Mouse (Mus musculus): ENCODE results near the gene Irgc1.
"Not testable (repeated sequence)": the region's sequence is repeated elsewhere in the genome, so short reads cannot be mapped to it uniquely, and the experiment has no call there.

Gene Irgc1

DNA sequence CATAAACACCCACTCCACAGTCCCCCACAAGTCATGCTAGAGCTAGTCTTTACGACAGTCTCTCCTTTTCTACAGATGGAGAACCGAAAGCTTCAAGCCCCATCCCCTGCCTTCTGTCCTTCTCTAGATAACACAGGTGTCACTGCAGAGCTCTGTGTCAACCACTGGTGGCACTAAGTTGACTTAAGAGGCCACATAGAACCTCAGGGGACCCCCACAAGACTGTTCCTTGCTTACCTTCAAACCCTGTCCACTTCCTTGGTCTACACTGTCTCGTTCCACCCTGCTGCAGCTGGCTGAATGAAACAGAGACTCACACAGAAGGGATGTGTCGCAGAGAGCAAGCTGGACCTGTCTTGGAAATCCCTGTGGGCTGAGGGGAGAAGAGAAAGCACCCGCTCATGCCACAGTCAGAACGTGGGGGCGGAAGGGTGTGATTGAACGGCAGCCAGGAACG is at the start of gene Irgc1:
Gene Irgc1 (minus strand): TSS at position 443 of the 457 bp plus-strand sequence.
- no peak for DNase-seq (ENCODE audit: low spot score)

DNA sequence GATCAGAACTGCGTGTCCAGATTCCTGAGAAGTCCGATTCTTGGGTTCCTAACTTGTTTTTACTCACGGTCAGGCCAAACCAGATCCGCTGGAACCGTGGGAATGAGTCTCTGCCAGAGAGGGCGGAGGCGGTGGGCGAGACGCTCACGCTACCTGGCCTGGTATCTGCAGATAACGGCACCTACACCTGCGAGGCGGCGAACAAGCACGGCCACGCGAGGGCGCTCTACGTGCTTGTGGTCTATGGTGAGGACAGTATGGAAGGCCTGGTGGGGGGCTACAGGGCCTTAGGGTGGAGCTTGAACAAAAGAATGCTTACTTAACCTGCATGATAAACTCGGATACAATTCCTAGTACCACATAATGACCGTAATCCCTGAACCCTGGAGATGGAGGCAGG is 49.4 kb upstream of the Irgc1 start:
- DNase-seq (ENCODE audit: low spot score) = no peak

GRCm38 (mm10) chr7:24500929-24501328 is 48.8 kb upstream of the Irgc1 start:
- DNase-seq (ENCODE audit: low spot score) = peak; percentile 51

GRCm38 (mm10) chr7:24499856-24500577 is 47.9 kb upstream of the Irgc1 start:
- peak; percentile 68 for DNase-seq (ENCODE audit: low spot score)

GRCm38 (mm10) chr7:24488303-24488702 is 36.2 kb upstream of the Irgc1 start:
- DNase-seq (ENCODE audit: low spot score) = no peak

GRCm38 (mm10) chr7:24487403-24487802 is 35.3 kb upstream of the Irgc1 start:
- no peak for DNase-seq (ENCODE audit: low spot score)

DNA sequence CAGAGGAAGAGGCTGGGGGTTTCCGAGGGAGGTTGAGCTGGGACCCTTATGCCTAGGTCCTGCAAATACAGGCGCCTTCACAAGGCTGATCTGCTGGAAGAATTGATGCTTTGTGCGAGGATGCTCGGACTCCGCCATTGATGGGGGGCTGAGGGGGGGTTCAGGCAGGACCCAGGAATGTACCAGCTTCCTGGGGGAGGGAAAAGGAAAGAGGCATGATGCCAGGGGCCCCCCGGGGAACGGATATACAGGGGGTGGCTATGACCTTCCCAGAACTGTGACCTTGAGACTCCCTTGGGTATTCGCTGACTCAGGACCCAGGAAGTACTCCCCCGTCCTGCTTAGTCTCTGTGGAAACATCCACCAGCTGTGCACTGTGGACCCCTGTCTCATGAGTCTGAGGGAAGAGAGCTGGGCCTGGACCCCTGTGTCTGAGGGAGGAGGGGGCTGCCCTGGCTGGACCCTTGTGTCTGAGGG is 34.6 kb upstream of the Irgc1 start:
- peak; percentile 30 for DNase-seq (ENCODE audit: low spot score)

- DNase-seq (ENCODE audit: low spot score) = no peak
These were observed 33.4 kb upstream of the Irgc1 start for GRCm38 (mm10) chr7:24485481-24485880.

- not testable (repeated sequence) for DNase-seq (ENCODE audit: low spot score)
These were observed 31.2 kb upstream of the Irgc1 start for GRCm38 (mm10) chr7:24483291-24483690.

- peak; percentile 19 for DNase-seq (ENCODE audit: low spot score)
These were observed 30.3 kb upstream of the Irgc1 start for GRCm38 (mm10) chr7:24482208-24483020.

DNA sequence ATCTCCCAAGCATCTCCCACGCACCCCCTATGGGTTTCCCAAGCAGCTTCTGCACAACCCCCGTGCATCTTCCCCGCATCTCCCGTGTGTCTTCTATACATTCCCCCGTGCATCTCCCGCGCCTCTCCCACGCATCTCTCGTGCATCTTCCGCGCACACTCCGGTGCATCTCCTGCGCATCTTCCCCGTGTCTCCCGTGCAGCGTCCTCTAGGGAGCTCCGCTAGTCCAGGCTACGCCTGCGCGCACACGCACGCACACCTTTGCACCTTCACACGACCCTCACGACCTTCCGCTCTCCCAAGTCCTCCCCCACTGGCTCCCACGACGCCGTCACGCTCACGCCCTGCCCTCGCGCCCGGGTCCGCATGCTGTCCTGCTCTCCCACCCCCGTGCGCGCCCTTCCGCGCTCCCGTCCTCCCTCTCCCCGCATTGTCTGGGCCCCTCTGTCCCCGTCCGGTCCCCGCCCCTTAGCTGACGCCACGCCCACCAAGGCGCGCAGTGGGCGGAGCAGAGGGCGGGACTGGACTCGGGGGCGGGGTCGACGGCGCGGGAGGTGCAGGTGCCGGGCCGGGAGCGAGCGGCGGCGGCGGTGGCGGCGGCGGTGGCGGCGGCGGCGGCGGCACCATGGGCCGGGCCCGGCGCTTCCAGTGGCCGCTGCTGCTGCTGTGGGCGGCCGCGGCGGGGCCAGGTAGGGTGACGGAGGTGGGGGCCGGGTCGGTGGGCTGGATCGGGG is 29.5 kb upstream of the Irgc1 start, which contains the start of gene Cadm4:
Gene Cadm4 (plus strand): TSS at position 550 of the 734 bp plus-strand sequence.
- peak; percentile 91 for DNase-seq (ENCODE audit: low spot score)

- no peak for DNase-seq (ENCODE audit: low spot score)
These were observed 28.9 kb upstream of the Irgc1 start for GRCm38 (mm10) chr7:24480986-24481473.

DNA sequence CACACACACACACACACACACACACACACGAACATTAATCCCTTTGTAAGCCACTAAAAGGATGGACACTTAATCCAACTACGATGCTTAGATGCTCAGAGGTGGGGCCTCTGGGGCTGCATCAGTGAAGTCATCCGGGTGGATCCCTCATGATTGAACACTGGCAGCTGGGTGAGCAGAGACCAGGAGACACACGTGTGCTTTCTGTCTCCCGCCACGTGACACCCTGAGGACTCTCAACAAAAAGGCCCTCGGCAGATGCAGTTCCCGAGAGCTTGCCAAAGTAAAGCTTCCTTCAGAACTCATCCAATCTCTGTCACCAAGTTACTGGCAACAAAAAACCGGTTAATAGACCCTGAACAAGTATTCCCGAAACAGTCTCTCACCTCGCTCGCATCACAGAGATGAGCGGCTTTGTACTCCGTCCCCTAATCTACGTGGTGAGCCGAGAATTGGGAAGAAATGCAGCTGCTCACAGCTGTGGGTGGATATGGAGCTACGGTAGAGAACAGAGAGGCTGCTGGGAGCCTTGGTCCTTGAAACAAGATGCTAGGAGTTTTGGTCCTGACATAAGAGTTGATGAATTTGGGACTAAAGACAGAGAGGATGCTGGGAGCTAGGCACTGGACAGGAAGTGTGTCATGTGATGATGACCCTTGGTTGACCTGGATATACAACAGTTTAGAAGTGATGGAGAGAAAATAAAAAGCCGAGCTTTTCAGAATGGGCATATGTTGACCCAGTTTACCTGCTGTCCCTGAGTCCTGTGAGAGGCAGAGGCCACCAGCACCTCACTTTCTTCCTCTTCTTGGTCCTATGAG is 28.2 kb upstream of the Irgc1 start:
- no peak for DNase-seq (ENCODE audit: low spot score)

- DNase-seq (ENCODE audit: low spot score) = no peak
These were observed 27.6 kb upstream of the Irgc1 start for GRCm38 (mm10) chr7:24479685-24480084.

- no peak for DNase-seq (ENCODE audit: low spot score)
These were observed 26.8 kb upstream of the Irgc1 start for GRCm38 (mm10) chr7:24478911-24479310.

DNA sequence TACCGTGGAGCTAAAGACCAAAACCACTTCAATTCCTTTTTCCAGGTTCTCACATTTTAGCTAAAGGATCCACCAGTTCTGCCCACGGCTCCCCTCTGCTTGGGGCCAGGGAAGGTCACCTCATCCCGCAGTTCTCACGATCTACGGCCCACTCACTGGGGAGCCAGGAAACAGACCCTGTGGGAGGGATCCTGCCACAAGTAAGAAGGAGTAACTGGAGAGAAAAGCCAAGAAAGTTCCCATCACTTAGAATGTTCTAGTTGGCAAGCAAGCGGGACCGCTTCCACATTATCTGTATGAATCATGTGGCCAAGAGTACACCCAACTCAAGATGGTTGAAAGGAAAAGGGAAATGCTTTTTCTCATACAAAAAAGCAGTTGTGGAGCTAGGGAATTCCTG is 24.8 kb upstream of the Irgc1 start:
- DNase-seq (ENCODE audit: low spot score) = no peak

GRCm38 (mm10) chr7:24476338-24476737 is 24.2 kb upstream of the Irgc1 start:
- no peak for DNase-seq (ENCODE audit: low spot score)

DNA sequence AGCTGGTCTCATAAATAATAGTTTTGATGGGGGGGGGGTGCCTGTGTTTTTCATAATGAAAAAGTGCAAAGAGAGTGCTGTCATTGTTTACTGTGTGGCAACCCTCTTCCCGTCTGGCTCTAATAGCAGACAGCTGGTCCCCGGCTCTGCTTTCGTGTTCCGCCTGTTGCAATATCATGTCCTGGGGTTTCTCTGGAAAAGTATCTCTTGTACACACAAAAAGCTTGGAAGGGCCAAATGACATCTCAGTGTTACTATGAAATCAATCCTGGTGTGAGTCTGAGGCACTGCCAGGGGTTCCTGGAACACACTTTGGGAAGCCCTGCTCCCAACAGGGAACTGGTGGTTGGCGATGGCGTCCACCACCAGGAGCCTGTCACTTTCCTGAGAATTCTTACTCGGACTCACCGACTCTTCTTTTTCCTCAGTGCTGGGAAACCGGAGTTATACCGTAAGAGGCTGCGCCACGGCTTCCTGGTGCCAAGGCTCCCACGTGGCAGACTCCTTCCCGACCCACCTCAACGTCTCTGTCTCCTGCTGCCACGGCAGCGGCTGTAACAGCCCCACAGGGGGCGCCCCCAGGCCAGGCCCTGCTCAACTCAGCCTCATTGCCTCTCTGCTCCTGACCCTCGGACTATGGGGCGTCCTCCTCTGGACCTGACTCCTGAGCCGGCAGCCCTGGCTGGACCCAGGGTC is 22.9 kb upstream of the Irgc1 start:
- DNase-seq (ENCODE audit: low spot score) = peak; percentile 32

GRCm38 (mm10) chr7:24473913-24474529 is 21.9 kb upstream of the Irgc1 start:
- peak; percentile 78 for DNase-seq (ENCODE audit: low spot score)

DNA sequence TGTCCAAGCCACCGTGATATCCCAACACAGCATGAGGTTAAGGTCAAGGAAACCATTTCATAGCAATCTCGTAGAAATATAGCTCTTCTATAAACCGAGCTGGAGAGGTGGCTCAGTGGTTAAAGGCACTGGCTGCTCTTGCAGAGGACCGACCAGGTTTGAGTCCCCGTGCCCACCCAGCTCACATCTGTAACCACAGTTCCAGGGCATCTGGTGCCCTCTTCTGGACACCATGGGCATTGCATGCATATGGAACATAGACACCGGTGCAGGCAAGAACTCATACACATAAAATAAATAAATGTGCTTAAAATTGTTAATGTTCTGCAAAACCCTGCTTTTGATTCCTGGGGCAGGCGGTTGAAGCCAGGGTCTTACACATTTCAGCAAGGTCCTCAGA is 20.8 kb upstream of the Irgc1 start:
- DNase-seq (ENCODE audit: low spot score) = peak; percentile 59
